Mouse (Mus musculus) limb, embryonic 12.5 days (tissue): ENCODE data around the gene Bcl7c. TPM values are rescaled to one million over a fixed set of nuclear protein-coding genes. Genes with fewer than 3 reads are reported as not detected.

Source experiments
- ATAC-seq: fragments of 200-750 bp; cut with Nextera tagmentation; 2 replicates; pipeline ENCODE4 v1.8.0; 2017; ENCODE audit warnings: low read depth, moderate TSS enrichment; ENCODE audit not compliant: insufficient number of reproducible peaks, insufficient read depth, low FRiP score, low TSS enrichment
- H3K27ac ChIP-seq: fragments of 300-500 bp; sonication (generic); 2 replicates; pipeline ENCODE4 v1.5.1; 2016; ENCODE audit warnings: mild to moderate bottlenecking, moderate library complexity
- H3K27me3 ChIP-seq: fragments of 300-500 bp; sonication (generic); 2 replicates; pipeline ENCODE4 v1.6.1; 2016; ENCODE audit warnings: mild to moderate bottlenecking, moderate library complexity
- H3K36me3 ChIP-seq: fragments of 300-500 bp; sonication (generic); 2 replicates; pipeline ENCODE4 v1.6.1; 2016; ENCODE audit warnings: mild to moderate bottlenecking, moderate library complexity
- H3K4me1 ChIP-seq: fragments of 300-500 bp; sonication (generic); replicated peaks from 2 replicates; pipeline ENCODE4 v1.6.1; 2016
- H3K4me2 ChIP-seq: fragments of 300-500 bp; sonication (generic); 2 replicates; pipeline ENCODE4 v1.6.1; 2016; ENCODE audit warnings: mild to moderate bottlenecking, moderate library complexity
- H3K4me3 ChIP-seq: fragments of 300-500 bp; sonication (generic); replicated peaks from 2 replicates; pipeline ENCODE4 v1.5.1; 2016; ENCODE audit warnings: mild to moderate bottlenecking
- H3K9ac ChIP-seq: fragments of 300-500 bp; sonication (generic); replicated peaks from 2 replicates; pipeline ENCODE4 v1.6.1; 2016; ENCODE audit warnings: mild to moderate bottlenecking, moderate library complexity
- H3K9me3 ChIP-seq: fragments of 300-500 bp; sonication (generic); 2 replicates; pipeline ENCODE4 v1.6.1; 2016; ENCODE audit warnings: mild to moderate bottlenecking, moderate library complexity
- WGBS: fragments of 180-500 bp; shearing (Covaris S2); methylation state at CpG from one replicate; pipeline ENCODE4 v1.1.7; 2016; 5-methylcytosine and 5-hydroxymethylcytosine counted together
- polyA plus RNA-seq: library from polyadenylated mRNA; unstranded; fragments of >200 nt; fragmentation: Nextera tagmentation; extraction: Ambion mirVana; gene quantifications from 2 replicates; pipeline ENCODE4 v1.2.1, GENCODE M21; 2016

Bcl7c gene
- polyA plus RNA-seq, 1 experiment from 2014 or later, result 120 TPM

DNA sequence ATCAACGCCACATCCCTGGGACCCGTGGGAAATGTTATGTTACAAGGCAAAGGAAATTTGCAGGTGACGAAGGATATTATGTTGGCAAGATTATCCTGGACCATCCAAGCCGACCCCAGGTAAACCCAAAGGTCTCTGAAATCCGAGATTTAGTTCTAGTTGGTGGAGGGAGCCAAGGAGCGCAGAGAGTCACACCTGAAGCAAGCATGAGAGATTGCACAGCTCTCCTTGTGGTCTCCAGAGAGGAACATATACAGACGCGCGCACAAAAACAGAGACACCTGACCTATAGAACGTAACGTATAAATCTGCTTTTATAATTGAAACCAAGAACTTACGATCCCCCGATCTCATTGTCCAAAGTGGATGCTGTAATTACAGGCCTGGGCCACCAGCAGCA is 28.2 kb downstream of the Bcl7c start:
- Histone ChIP-seq H3K9ac (no peak overlapping the region), H3K4me2 (no peak overlapping the region), H3K9me3 (peaks cover 4% of the 10 kb centered on the region; the same call in 1 of the 2 replicates), H3K4me1 (no peaks in the 10 kb centered on the region), H3K27ac (no peak overlapping the region), H3K4me3 (no peak overlapping the region), H3K36me3 (peaks cover 34% of the 10 kb centered on the region), H3K27me3 (no peaks in the 10 kb centered on the region)
- 87% methylated on average over 13 of the region's 13 CpGs for WGBS
- no peak for ATAC-seq

DNA sequence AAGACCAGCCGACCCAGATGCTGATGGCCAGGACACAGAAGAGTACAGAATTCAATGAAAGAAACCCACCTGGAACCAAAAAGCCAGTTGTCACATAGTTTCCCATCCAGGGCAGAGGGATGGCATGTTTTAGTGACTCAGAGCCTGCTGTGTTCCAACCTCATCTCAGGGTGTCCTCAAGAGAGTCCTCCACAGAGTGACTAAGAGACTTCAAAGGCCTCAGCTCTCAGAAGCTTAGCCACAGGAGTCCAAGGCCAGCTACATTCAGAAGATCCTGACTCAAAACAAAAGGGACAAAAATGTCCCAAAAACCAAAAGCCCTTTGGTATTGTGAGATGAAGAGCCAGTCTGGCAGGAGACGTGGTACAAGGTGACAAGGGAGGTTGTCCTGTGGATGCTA is 29.9 kb downstream of the Bcl7c start:
- no peaks in the 10 kb centered on the region for H3K27me3 ChIP-seq
- peaks cover 27% of the 10 kb centered on the region for H3K36me3 ChIP-seq
- H3K4me1 ChIP-seq, result no peaks in the 10 kb centered on the region
- H3K9ac ChIP-seq, result no peak overlapping the region
- peaks cover 4% of the 10 kb centered on the region; the same call in 1 of the 2 replicates for H3K9me3 ChIP-seq
- H3K4me3 ChIP-seq, result no peak overlapping the region
- 68% methylated on average over 2 of the region's 2 CpGs for WGBS
- no peak overlapping the region for H3K27ac ChIP-seq
- no peak for ATAC-seq
- no peak overlapping the region for H3K4me2 ChIP-seq

DNA sequence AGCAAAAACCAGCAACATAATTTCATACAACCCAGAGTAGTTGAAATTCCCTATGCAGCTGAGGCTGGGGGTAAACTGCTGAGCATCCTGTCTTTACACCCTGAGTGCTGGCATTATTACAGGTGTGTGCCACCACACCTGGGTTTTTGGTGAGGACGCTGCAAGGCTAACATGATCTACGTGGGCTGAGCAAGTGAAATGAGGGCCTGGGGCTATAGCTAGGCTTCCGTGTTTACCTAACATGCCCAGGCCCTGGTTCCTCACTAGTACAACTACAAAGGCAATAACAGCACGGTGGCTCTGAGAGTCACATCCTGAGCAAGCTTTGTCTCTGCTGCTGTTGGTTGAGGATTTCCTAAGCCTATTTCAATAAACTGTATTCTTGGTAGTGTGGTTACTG is 31.1 kb downstream of the Bcl7c start:
- Histone ChIP-seq H3K27me3 (no peaks in the 10 kb centered on the region), H3K9me3 (peaks cover 4% of the 10 kb centered on the region; the same call in 1 of the 2 replicates), H3K4me3 (no peak overlapping the region), H3K4me1 (no peaks in the 10 kb centered on the region), H3K9ac (no peak overlapping the region), H3K4me2 (no peak overlapping the region), H3K27ac (no peak overlapping the region), H3K36me3 (peaks cover 24% of the 10 kb centered on the region)
- no peak for ATAC-seq
- 81% methylated on average over 4 of the region's 4 CpGs for WGBS

DNA sequence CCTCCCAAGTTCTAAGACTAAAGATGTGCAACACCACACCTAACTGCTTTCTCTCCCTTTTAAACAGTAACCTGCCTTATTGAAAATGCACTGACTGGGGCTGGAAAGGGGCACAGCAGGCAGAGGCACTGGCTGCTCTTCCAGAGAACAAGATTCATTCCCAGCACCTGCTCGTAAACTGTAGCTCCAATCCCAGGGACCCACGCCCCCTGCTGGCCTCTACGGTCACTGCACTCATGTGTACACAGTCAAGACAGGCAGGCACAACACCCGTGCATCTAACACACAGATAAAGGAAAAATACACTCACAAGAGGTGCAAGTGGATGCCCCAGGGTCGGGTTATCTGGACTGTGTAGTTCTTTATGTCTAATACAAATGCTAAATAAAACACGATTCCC is 31.7 kb downstream of the Bcl7c start:
- no peak for ATAC-seq
- H3K9me3 ChIP-seq, result peaks cover 4% of the 10 kb centered on the region; the same call in 1 of the 2 replicates
- WGBS, result 66% methylated on average over 6 of the region's 6 CpGs

DNA sequence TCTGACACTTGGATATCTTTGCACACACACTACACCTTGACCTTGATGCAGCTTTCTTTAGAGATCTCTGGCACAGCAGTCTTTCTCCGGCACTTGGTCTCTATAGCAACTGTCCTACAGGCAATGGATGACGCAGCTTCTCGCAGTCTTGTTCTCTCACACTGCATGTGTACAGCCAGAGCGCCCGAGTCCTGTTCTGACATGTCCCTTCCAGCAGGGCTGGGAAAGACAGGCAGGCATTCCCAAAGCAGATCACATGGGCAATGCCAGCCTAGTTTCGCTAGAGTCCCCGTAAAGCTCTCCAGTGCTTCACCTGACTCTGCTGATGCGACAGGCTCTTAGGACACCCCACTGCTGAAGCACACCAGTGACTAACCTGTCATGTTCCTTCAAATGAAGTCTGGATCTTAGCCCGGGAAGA is 33.3 kb downstream of the Bcl7c start:
- WGBS, result 76% methylated on average over 9 of the region's 9 CpGs
- H3K4me3 ChIP-seq, result no peak overlapping the region

More for the DNA sequence above, 31.7 kb downstream of the Bcl7c start:
- H3K4me3 ChIP-seq, result no peak overlapping the region
- H3K36me3 ChIP-seq, result peaks cover 24% of the 10 kb centered on the region
- no peak overlapping the region for H3K9ac ChIP-seq
- H3K27me3 ChIP-seq, result no peaks in the 10 kb centered on the region
- H3K27ac ChIP-seq, result no peak overlapping the region
- H3K4me1 ChIP-seq, result no peaks in the 10 kb centered on the region
- H3K4me2 ChIP-seq, result no peak overlapping the region

DNA sequence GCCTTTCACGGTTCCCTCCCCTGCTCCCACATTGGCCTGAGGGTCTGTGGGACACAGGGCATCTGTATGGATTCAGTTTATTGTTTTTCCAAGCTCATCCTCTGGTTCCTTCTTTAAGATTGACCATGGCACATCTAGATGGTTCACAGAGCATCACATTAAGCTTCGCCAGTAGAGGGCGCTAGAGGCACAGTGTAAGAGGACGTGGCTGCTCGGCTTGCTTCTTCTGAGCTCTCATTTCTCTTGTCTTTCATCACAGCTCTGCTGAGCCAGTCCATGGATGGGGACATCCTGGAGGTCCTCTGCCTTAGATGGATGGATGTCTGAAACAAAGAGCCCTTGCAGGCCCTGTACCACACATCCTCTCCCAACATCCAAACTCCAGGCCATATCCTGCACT is 33.8 kb downstream of the Bcl7c start:
- WGBS, result 5% methylated on average over 5 of the region's 5 CpGs
- Histone ChIP-seq H3K4me3 (no peak overlapping the region), H3K27me3 (no peaks in the 10 kb centered on the region), H3K36me3 (peaks cover 18% of the 10 kb centered on the region), H3K9me3 (peaks cover 4% of the 10 kb centered on the region; the same call in 1 of the 2 replicates), H3K27ac (peak overlapping the region; percentile 26; the same call in 1 of the 2 replicates), H3K4me1 (no peaks in the 10 kb centered on the region), H3K4me2 (no peak overlapping the region), H3K9ac (no peak overlapping the region; the same call in 1 of the 2 replicates)
- ATAC-seq, result peak; percentile 48; the same call in 1 of the 2 replicates

More for the DNA sequence above, 33.3 kb downstream of the Bcl7c start:
- H3K27ac ChIP-seq, result peak overlapping the region; percentile 26; the same call in 1 of the 2 replicates
- ATAC-seq, result peak; percentile 38; the same call in 1 of the 2 replicates
- no peaks in the 10 kb centered on the region for H3K27me3 ChIP-seq
- H3K9ac ChIP-seq, result no peak overlapping the region; the same call in 1 of the 2 replicates
- peaks cover 4% of the 10 kb centered on the region; the same call in 1 of the 2 replicates for H3K9me3 ChIP-seq
- no peak overlapping the region for H3K4me2 ChIP-seq
- H3K4me1 ChIP-seq, result no peaks in the 10 kb centered on the region
- peaks cover 18% of the 10 kb centered on the region for H3K36me3 ChIP-seq

DNA sequence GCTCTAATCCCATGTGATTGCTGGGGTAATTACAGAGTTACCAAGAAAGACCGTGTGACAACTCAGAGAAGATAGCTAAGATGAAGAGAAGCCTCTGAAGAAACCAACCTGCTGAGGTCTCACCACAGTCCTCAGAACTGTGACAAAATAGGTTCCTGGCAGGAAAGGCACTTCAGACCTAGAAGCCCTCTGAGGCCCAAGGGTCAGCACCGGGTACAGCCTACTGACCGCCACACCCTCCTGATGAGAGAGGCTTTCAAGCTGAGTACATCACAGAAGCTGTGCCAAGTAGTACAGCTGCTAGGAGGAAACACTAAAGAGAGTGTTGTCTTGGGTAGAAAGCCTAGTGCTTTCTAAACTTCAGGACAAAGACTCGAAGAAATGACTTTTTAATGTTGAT is 36.0 kb downstream of the Bcl7c start:
- Histone ChIP-seq H3K4me1 (no peaks in the 10 kb centered on the region), H3K9ac (no peak overlapping the region), H3K4me2 (no peak overlapping the region), H3K36me3 (peaks cover 28% of the 10 kb centered on the region), H3K27me3 (no peaks in the 10 kb centered on the region), H3K9me3 (peaks cover 4% of the 10 kb centered on the region; the same call in 1 of the 2 replicates), H3K4me3 (no peak overlapping the region), H3K27ac (no peak overlapping the region)
- 71% methylated on average over 4 of the region's 4 CpGs for WGBS
- no peak for ATAC-seq

DNA sequence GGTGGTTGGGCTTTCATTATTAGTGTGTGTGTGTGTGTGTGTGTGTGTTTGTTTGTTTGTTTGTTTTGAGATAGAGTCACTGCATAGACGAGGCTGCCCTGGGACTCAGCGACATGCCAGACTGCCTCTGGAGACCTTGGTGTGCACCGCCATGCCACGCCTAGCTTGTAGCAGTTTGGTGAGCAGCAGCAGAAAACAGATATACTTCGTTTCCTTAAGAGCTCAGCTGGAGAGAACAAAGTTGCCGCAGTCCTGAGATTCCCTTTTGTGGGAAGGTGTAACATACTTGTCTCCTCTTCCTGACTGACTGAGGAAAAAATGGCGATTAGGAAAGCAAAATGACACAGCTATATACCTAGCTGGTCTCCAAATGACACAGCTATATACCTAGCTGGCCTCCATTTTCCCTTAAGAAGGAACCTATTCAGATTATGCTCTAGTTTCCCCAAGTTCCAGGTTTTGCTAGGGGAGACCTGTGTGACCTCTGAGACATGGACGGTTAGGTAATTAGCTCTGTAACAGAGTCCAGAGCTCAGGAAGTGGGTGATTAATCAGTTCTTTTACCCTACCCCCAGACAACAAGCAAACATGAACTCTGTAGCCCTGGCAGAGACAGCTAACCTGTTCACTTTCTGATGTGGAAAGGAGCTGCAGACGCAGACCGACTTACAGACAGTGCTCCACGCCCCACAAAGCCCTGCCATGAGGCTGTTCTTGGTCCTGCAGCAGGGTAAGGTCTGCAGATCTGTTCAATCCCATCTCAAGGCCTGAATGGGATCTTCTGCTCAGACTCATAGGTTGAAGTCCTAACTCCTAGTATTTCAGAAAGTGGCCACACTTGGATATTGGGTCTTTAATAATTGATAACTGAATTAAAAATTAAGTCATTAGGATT is 36.6 kb downstream of the Bcl7c start:
- Histone ChIP-seq H3K4me1 (no peaks in the 10 kb centered on the region), H3K27me3 (no peaks in the 10 kb centered on the region), H3K9me3 (peaks cover 3% of the 10 kb centered on the region; the same call in 1 of the 2 replicates), H3K27ac (no peak overlapping the region), H3K4me3 (no peak overlapping the region), H3K4me2 (no peak overlapping the region), H3K36me3 (peaks cover 30% of the 10 kb centered on the region), H3K9ac (no peak overlapping the region)
- no peak for ATAC-seq
- whole genome bisulfite sequencing, result 56% methylated on average over 11 of the region's 11 CpGs

DNA sequence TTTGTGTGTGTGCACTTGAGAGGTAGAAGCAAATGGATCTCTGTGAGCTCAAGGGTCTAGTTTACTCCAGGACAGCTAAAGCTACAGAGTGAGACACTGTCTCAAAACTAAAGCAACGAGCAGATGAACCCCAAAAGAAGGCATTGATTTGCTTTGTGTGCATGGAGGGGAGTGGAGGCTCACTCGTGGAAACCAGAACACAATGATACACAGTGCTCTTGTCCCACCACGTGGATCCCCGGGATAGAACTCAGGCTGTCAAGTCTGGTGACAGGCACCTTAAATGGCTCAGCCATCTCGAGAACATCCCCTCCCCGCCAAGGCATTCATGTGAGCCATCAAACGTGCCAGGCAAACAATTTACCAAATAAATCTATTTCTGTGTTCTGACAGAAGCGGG is 41.6 kb downstream of the Bcl7c start:
- no peak overlapping the region for H3K9ac ChIP-seq
- WGBS, result 84% methylated on average over 8 of the region's 8 CpGs
- no peak for ATAC-seq
- no peak overlapping the region for H3K27ac ChIP-seq
- H3K4me2 ChIP-seq, result no peak overlapping the region
- no peaks in the 10 kb centered on the region for H3K4me1 ChIP-seq
- no peak overlapping the region for H3K4me3 ChIP-seq
- peaks cover 59% of the 10 kb centered on the region for H3K36me3 ChIP-seq
- H3K27me3 ChIP-seq, result no peaks in the 10 kb centered on the region
- no peaks in the 10 kb centered on the region for H3K9me3 ChIP-seq

DNA sequence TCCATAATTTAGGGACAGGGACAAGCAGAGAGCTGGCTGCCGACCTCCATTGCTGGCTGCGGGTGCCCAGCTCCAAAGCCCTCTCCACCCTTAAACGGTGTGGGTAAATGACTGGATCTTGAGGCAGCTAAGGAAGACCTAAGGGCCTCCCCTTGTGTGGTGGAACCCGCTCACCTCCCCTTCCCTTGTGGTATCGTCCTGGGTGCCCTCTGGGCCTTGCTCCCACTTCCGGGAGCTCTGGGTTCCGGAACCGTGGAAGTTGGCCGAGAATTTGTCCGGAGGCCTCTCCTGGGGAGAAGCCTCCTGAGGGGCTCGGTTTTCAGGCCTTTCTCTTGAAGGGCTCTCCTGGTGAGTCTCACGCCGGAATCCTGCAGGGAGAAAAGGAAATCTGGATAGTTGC is 42.1 kb downstream of the Bcl7c start:
- H3K4me1 ChIP-seq, result no peaks in the 10 kb centered on the region
- H3K9me3 ChIP-seq, result no peaks in the 10 kb centered on the region
- H3K4me3 ChIP-seq, result no peak overlapping the region
- no peak overlapping the region for H3K27ac ChIP-seq
- H3K27me3 ChIP-seq, result no peaks in the 10 kb centered on the region
- peaks cover 62% of the 10 kb centered on the region for H3K36me3 ChIP-seq
- H3K4me2 ChIP-seq, result no peak overlapping the region
- H3K9ac ChIP-seq, result no peak overlapping the region
- WGBS, result 88% methylated on average over 13 of the region's 13 CpGs
- no peak for ATAC-seq

DNA sequence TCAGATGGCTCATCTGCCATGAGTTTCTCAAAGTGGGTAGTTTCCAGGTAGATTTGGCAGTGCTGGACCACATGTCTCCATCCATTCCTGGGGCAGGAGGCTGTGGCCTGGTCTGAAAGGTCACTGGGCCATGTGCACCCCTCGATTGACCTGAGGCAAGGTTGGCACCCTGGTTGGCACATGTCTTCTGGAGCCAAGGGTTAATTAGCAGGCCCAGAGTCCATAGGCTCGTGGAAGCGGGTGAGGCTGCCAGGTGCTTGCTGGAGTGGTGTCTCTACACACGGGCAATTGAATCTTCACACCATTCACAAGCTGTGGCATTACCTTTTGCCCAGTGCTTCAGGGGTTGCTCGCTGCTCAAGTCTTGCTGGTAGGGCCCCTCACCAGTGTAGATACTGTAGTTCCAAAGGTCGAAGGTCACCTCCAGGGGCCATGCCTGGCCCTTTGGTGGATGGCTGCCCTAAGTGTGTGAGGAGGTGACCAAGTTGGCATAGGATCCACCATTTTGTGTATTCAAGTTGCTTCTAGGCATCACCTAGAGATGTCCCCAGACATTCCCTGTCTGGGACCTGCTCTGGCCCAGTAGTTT is 42.6 kb downstream of the Bcl7c start:
- H3K9me3 ChIP-seq, result no peaks in the 10 kb centered on the region
- no peaks in the 10 kb centered on the region for H3K4me1 ChIP-seq
- no peak overlapping the region for H3K27ac ChIP-seq
- peaks cover 67% of the 10 kb centered on the region for H3K36me3 ChIP-seq
- no peak overlapping the region for H3K4me3 ChIP-seq
- no peak overlapping the region for H3K9ac ChIP-seq
- no peak overlapping the region for H3K4me2 ChIP-seq
- no peak for ATAC-seq
- H3K27me3 ChIP-seq, result no peaks in the 10 kb centered on the region
- 87% methylated on average over 6 of the region's 6 CpGs for WGBS
